Mouse (Mus musculus) intestine, postnatal 0 days (tissue): Measurements from ENCODE around the gene Gm26992. TPM values are rescaled to one million over a fixed set of nuclear protein-coding genes. Genes with fewer than 3 reads are reported as not detected.
A peak's percentile ranks its signal among the peaks of the same experiment; 100 is the strongest.

Experiments
- ATAC-seq: fragments of 200-750 bp; cut with Nextera tagmentation; 2 replicates; pipeline ENCODE4 v1.8.0; 2017; ENCODE audit warnings: mild to moderate bottlenecking, moderate TSS enrichment, moderate library complexity
- H3K27ac ChIP-seq: fragments of 300-500 bp; sonication (generic); 2 replicates; pipeline ENCODE4 v1.5.1; 2014; ENCODE audit warnings: mild to moderate bottlenecking, low read depth, low read length, moderate library complexity
- H3K27me3 ChIP-seq: fragments of 300-500 bp; sonication (generic); replicated peaks from 2 replicates; pipeline ENCODE4 v1.6.1; 2014; ENCODE audit warnings: low read length, mixed read lengths; ENCODE audit not compliant: control insufficient read depth, insufficient read depth
- H3K36me3 ChIP-seq: fragments of 300-500 bp; sonication (generic); 2 replicates; pipeline ENCODE4 v1.6.1; 2014; ENCODE audit warnings: mild to moderate bottlenecking, moderate library complexity; ENCODE audit not compliant: control insufficient read depth, insufficient read depth
- H3K4me1 ChIP-seq: fragments of 300-500 bp; sonication (generic); replicated peaks from 2 replicates; pipeline ENCODE4 v1.6.1; 2014; ENCODE audit warnings: antibody characterized with exemption, low read length, mixed read lengths; ENCODE audit not compliant: control insufficient read depth, insufficient read depth
- H3K4me2 ChIP-seq: fragments of 300-500 bp; sonication (generic); replicated peaks from 2 replicates; pipeline ENCODE4 v1.6.1; 2014; ENCODE audit warnings: low read depth, mild to moderate bottlenecking, moderate library complexity
- H3K4me3 ChIP-seq: fragments of 300-500 bp; sonication (generic); 2 replicates; pipeline ENCODE4 v1.5.1; 2014; ENCODE audit warnings: low read depth, low read length
- H3K9ac ChIP-seq: fragments of 300-500 bp; sonication (generic); 2 replicates; pipeline ENCODE4 v1.6.1; 2014; ENCODE audit warnings: mild to moderate bottlenecking, low read depth, low read length
- H3K9me3 ChIP-seq: fragments of 300-500 bp; sonication (generic); 2 replicates; pipeline ENCODE4 v1.6.1; 2016; ENCODE audit warnings: mixed run types; ENCODE audit not compliant: control insufficient read depth
- CTCF ChIP-seq: sonication (generic); IDR thresholded peaks from 2 replicates; pipeline ENCODE4 v1.5.1; 2016; ENCODE audit warnings: low read depth, mild to moderate bottlenecking, control low read depth, antibody characterized with exemption, moderate library complexity
- WGBS: fragments of 180-500 bp; shearing (Covaris S2); extraction: QIAGEN DNeasy Blood & Tissue Kit; methylation state at CpG from one replicate; pipeline ENCODE4 v1.1.7; 2014; 5-methylcytosine and 5-hydroxymethylcytosine counted together
- polyA plus RNA-seq: library from polyadenylated mRNA; unstranded; fragments of >200 nt; fragmentation: Nextera tagmentation; extraction: Ambion mirVana; gene quantifications from 2 replicates; pipeline ENCODE4 v1.2.1, GENCODE M21; 2015

The Gm26992 gene
- polyA plus RNA-seq, 1 experiment from 2014 or later, result not detected

DNA sequence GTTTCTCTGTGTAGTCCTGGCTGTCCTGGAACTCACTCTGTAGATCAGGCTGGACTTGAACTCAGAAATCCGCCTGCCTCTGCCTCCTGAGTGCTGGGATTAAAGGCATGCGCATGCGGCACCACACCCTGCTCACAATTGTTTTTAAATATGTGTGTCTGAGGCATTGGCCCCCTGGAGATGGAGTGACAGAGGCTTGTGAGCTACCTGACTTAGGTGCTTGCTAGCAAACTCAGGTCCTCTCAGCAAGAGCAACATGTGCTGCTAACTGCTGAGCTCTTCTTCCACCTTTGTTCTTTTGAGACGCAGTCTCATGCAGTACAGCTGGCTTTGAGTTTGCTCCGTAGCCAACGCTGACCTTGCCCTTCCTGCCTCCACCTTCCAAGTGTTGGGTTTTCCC, 31.0 kb downstream of the Gm26992 start:
- no peak overlapping the region for H3K4me3 ChIP-seq
- no peak overlapping the region for H3K4me2 ChIP-seq
- H3K9ac ChIP-seq, result no peak overlapping the region
- ATAC-seq, result no peak
- WGBS, result 73% methylated on average over 6 of the region's 6 CpGs
- peaks cover 4% of the 10 kb centered on the region for H3K27me3 ChIP-seq
- no peak overlapping the region for H3K27ac ChIP-seq
- no peak for TF ChIP-seq CTCF
- H3K9me3 ChIP-seq, result no peaks in the 10 kb centered on the region
- H3K36me3 ChIP-seq, result no peaks in the 10 kb centered on the region
- H3K4me1 ChIP-seq, result no peaks in the 10 kb centered on the region

DNA sequence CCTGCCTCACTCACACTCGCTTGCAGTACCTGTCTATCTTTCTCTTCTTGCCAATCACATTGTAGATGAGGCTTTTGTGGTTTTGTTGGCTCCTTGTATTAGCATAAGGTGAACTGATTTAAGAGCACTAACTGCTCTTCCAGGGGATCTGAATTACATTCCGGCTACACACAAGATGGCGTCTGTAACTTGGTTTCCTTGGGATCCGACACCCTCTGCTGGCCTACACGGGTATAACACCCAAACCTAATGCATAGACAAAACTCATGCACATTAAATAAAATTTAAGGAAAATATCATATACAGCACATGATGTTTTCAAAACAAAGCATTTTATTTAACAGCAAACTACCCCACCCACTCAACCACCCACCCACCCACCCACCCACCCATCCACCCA, 38.2 kb downstream of the Gm26992 start:
- no peak overlapping the region for H3K27ac ChIP-seq
- peak; percentile 48 for TF ChIP-seq CTCF
- no peaks in the 10 kb centered on the region for H3K27me3 ChIP-seq
- no peak overlapping the region for H3K4me2 ChIP-seq
- no peak overlapping the region for H3K9ac ChIP-seq
- WGBS, result 68% methylated on average over 5 of the region's 5 CpGs
- H3K4me1 ChIP-seq, result no peaks in the 10 kb centered on the region
- no peak for ATAC-seq
- no peaks in the 10 kb centered on the region for H3K9me3 ChIP-seq
- no peaks in the 10 kb centered on the region for H3K36me3 ChIP-seq
- H3K4me3 ChIP-seq, result no peak overlapping the region

DNA sequence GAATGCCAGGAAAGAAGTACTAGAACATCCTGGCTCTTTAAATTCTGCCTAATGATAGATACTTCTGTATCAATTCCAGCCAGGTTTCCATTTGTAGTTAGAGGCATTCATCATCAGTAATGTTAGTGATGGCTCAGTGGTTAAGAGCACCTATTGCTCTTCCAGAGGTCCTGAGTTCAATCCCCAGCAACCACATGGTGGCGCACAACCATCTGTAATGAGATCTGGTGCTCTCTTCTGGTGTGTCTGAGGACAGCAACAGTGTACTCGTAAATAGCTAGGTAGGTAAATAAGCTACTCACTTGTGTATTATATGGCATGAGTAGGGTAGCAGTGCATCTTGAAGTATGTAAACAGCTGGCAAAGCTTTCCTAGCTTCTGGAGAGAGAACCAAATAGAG, 47.2 kb downstream of the Gm26992 start:
- no peak overlapping the region for H3K27ac ChIP-seq
- H3K36me3 ChIP-seq, result no peaks in the 10 kb centered on the region
- no peak overlapping the region for H3K4me3 ChIP-seq
- WGBS, result 66% methylated on average over 2 of the region's 2 CpGs
- H3K4me1 ChIP-seq, result no peaks in the 10 kb centered on the region
- H3K9ac ChIP-seq, result no peak overlapping the region
- H3K9me3 ChIP-seq, result no peaks in the 10 kb centered on the region
- no peak overlapping the region for H3K4me2 ChIP-seq
- no peak for ATAC-seq
- H3K27me3 ChIP-seq, result no peaks in the 10 kb centered on the region
- TF ChIP-seq CTCF, result peak; percentile 30; the same call in 1 of the 2 replicates

DNA sequence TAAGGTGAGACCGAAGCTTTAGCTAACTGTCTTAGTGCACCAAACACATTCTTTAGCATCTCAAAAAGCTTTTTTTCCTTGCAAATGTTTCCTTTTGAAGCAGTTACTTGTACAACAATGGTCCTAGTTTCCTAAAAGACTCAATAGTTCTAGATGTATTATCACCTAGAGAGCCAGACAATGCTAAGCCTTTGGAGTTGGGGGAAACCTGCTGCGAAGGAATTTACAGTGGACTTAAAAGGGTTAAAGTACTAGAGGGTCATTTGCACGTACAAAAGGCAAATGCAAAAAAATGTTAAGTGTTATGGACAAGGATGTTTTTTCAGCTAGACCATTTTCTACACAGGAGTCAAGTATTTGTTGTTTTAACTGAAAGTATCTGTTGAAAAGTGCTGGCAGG, 50.5 kb downstream of the Gm26992 start:
- no peak overlapping the region for H3K4me3 ChIP-seq
- no peak overlapping the region for H3K27ac ChIP-seq
- H3K9ac ChIP-seq, result no peak overlapping the region
- H3K36me3 ChIP-seq, result no peaks in the 10 kb centered on the region
- H3K27me3 ChIP-seq, result no peaks in the 10 kb centered on the region
- H3K4me1 ChIP-seq, result no peaks in the 10 kb centered on the region
- 77% methylated on average over 3 of the region's 3 CpGs for WGBS
- TF ChIP-seq CTCF, result no peak
- no peaks in the 10 kb centered on the region for H3K9me3 ChIP-seq
- no peak for ATAC-seq
- no peak overlapping the region for H3K4me2 ChIP-seq

DNA sequence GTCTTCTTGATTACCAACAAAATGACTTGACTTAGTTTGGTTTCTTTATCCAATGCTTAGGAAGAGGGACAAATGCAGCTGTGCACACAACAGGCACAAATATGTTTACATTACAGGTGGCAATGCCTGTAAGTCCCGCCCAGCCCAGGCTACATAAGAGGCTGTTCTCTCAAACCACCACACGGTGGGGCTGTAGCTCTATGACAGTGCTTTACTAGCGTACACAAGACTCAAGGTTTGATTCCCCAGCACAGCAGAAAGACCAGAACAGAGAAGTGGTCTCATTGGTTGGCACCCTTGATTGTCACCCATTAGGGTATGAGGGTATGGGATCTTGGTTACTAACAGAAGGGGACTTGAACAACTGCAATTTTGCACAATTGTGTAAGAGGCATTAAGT, 55.7 kb downstream of the Gm26992 start:
- H3K9ac ChIP-seq, result no peak overlapping the region
- peak; percentile 54 for ATAC-seq
- no peaks in the 10 kb centered on the region for H3K36me3 ChIP-seq
- 6% methylated on average over 3 of the region's 3 CpGs for WGBS
- no peak overlapping the region for H3K4me2 ChIP-seq
- no peaks in the 10 kb centered on the region for H3K27me3 ChIP-seq
- peak; percentile 92 for TF ChIP-seq CTCF
- H3K4me1 ChIP-seq, result no peaks in the 10 kb centered on the region
- H3K9me3 ChIP-seq, result no peaks in the 10 kb centered on the region
- no peak overlapping the region for H3K27ac ChIP-seq
- H3K4me3 ChIP-seq, result no peak overlapping the region

DNA sequence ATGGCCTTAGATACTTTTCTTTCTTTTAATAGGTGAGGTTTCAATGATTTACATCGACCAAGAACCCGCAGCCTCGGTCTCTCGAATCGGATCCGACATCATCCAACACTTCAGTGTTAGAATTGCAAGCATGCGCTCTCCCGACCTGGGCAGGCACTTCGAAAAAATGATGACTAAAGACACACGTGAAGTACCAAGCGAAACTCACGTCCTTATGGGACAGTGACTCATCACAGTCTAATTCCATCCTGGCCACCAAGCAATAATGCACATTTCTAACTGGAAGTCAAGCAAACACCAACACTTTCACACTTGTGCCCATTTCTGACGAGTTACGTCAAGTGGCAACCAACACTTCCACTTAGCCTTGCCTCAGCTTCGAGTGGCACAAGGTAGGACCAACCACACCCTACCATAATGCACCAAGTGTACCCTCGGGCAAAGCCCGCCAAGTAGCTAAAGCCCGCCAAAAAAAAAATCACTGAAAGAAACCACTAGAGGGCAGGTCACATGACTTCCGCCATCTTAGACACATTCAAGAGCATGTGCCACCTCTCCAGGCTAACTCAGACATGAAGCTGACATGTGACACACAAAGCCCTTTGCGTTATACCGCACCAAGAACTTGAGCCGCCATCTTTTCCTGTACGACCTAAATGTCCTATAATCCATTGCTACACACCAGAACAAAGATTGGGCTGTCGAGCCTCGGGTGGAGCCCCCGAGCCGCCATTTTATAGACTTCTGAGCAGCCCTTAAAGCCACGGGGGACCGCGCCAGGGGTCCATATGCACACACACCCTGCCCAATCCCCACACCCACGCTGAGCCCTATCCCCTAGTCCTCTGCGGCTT, 59.7 kb downstream of the Gm26992 start:
- Histone ChIP-seq H3K4me3 (peak overlapping the region; percentile 46), H3K4me2 (peak overlapping the region; percentile 49), H3K9ac (peak overlapping the region; percentile 46; the same call in 1 of the 2 replicates), H3K27ac (peak overlapping the region; percentile 60), H3K9me3 (no peaks in the 10 kb centered on the region), H3K27me3 (no peaks in the 10 kb centered on the region), H3K4me1 (no peaks in the 10 kb centered on the region), H3K36me3 (no peaks in the 10 kb centered on the region)
- ATAC-seq, result peak; percentile 77
- 61% methylated on average over 32 of the region's 32 CpGs for WGBS
- TF ChIP-seq CTCF, result peak; percentile 40
